Mouse (Mus musculus): Measurements from ENCODE around the gene Lpar5. TPM values are rescaled to one million over a fixed set of nuclear protein-coding genes. Genes with fewer than 3 reads are reported as not detected.

Lpar5 gene
- total RNA-seq, 1 experiment = 5.0 TPM

DNA sequence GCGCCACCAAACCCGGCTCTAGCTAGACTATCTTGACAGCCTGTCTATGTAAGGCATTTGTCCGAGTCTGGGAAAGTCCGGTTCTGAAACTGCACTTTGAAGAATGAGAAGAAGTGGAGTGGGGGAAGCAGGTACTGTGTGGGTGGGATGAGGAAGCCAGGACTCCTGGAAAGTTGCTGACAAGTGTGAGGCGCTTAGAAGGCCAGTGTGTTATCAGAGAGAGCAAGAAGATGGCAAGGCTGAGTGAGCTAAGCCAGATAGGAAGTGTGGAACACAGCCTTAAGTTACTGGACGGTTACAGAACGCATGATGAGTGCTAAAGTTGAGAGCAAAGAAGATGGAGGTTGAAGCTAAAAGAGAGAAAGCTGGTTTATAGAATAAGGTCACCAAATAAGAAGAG lies 25.6 kb upstream of the Lpar5 start:
- no peak for DNase-seq (ENCODE audit: low read depth, low spot score)
- Histone ChIP-seq H3K9ac (ENCODE audit: insufficient read depth, low read depth, low read length, poor library complexity, severe bottlenecking) (no peak overlapping the region), H3K4me3 (ENCODE audit: insufficient read depth in 1 of 2, low read depth in 1 of 2, low read length in 2 of 2, poor library complexity in 1 of 2, severe bottlenecking in 1 of 2) (no peak overlapping the region), H3K36me3 (ENCODE audit: control insufficient read depth, insufficient read depth, low read length, poor library complexity, severe bottlenecking) (peaks cover 6% of the 10 kb centered on the region; the same call in 1 of the 2 replicates), H3K27ac (ENCODE audit: insufficient read depth, low read depth, low read length, poor library complexity, severe bottlenecking) (no peak overlapping the region), H3K4me1 (ENCODE audit: control insufficient read depth in 2 of 2, insufficient read depth in 2 of 2, low read length in 2 of 2, poor library complexity in 1 of 2) (no peaks in the 10 kb centered on the region; a peak in 2 of 4 replicates), H3K9me3 (ENCODE audit: control insufficient read depth, insufficient read depth, low read depth, low read length) (no peaks in the 10 kb centered on the region)
- TF ChIP-seq MAFK (IDR thresholded peaks at IDR 0.05; ENCODE audit: insufficient read depth, low read depth, low read length) (no peak), HCFC1 (IDR thresholded peaks at IDR 0.05; ENCODE audit: borderline replicate concordance, insufficient read depth, low read length) (no peak), CHD2 (IDR thresholded peaks at IDR 0.05; ENCODE audit: low read depth, low read length) (no peak), ZNF384 (IDR thresholded peaks at IDR 0.05; ENCODE audit: low read depth, low read length) (no peak), ZC3H11A (IDR thresholded peaks at IDR 0.05; ENCODE audit: borderline replicate concordance, low read depth, low read length) (no peak)
- in situ Hi-C loops (cut with MboI; ENCODE audit: low sequenced_read_pairs in 2 of 2, unreplicated experiment in 2 of 2) = no loop called here

DNA sequence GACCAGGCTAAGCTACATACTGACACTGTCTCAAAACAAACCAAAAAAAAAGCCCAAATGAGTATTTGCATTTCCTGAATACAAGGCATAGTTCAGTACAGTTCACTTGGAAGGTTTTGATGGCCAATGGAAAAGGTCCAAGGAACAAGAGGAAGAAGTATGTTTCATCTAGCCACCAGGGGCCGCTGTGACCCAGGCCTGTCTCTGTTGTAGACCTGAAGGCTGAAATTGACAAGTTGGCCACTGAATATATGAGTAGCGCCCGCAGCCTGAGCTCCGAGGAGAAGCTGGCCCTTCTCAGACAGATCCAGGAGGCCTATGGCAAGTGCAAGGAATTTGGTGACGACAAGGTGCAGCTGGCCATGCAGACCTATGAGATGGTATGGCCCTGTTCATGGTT lies 21.0 kb upstream of the Lpar5 start:
- no peaks in the 10 kb centered on the region for H3K9me3 ChIP-seq (ENCODE audit: control insufficient read depth, insufficient read depth, low read depth, low read length)
- H3K4me1 ChIP-seq (ENCODE audit: control insufficient read depth in 2 of 2, insufficient read depth in 2 of 2, low read length in 2 of 2, poor library complexity in 1 of 2) = peaks cover 4 to 15% of the 10 kb centered on the region in 2 experiments; a peak in 3 of 4 replicates
- no peak overlapping the region for H3K27ac ChIP-seq (ENCODE audit: insufficient read depth, low read depth, low read length, poor library complexity, severe bottlenecking)
- DNase-seq (ENCODE audit: low read depth, low spot score) = peak; percentile 75
- H3K36me3 ChIP-seq (ENCODE audit: control insufficient read depth, insufficient read depth, low read length, poor library complexity, severe bottlenecking) = peaks cover 18% of the 10 kb centered on the region
- H3K9ac ChIP-seq (ENCODE audit: insufficient read depth, low read depth, low read length, poor library complexity, severe bottlenecking) = no peak overlapping the region
- TF ChIP-seq CHD2 (IDR thresholded peaks at IDR 0.05; ENCODE audit: low read depth, low read length) (no peak), ZC3H11A (IDR thresholded peaks at IDR 0.05; ENCODE audit: borderline replicate concordance, low read depth, low read length) (0 out of 2 replicates have a peak, but pooled peaks have one; percentile 28), HCFC1 (IDR thresholded peaks at IDR 0.05; ENCODE audit: borderline replicate concordance, insufficient read depth, low read length) (no peak), MAFK (IDR thresholded peaks at IDR 0.05; ENCODE audit: insufficient read depth, low read depth, low read length) (no peak)
- in situ Hi-C loops (cut with MboI; ENCODE audit: low sequenced_read_pairs in 2 of 2, unreplicated experiment in 2 of 2) = no loop called here
- no peak overlapping the region for H3K4me3 ChIP-seq (ENCODE audit: insufficient read depth in 1 of 2, low read depth in 1 of 2, low read length in 2 of 2, poor library complexity in 1 of 2, severe bottlenecking in 1 of 2)

DNA sequence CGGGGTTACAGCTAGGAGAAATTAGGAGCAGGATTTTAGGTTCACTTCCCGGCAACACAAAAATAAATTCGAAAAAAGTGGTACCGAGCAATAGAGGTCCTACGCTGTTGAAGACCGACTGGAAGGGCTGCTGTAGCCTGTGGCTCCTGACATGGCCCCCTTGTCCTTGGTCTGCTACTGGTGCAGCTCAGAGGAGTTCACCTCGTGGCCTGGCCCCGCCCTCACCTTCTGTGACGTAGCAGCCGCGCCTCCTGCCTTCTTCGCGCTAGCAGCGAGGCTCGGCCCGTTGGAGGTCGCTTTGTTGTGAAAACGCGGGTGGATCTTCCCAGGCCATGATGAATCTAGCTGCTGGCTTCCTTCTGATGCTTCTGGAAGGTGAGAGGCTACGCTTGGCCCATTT lies 18.0 kb upstream of the Lpar5 start, which contains the start of gene Acrbp:
TSS of gene Acrbp (plus strand) at position 12 of the 400 bp plus-strand sequence.
- in situ Hi-C loops (cut with MboI; ENCODE audit: low sequenced_read_pairs in 2 of 2, unreplicated experiment in 2 of 2) = no loop called here
- 0 out of 2 replicates have a peak within 1 kb of the TSS, but pooled peaks have one; percentile 15 for H3K9ac ChIP-seq (ENCODE audit: insufficient read depth, low read depth, low read length, poor library complexity, severe bottlenecking)

DNA sequence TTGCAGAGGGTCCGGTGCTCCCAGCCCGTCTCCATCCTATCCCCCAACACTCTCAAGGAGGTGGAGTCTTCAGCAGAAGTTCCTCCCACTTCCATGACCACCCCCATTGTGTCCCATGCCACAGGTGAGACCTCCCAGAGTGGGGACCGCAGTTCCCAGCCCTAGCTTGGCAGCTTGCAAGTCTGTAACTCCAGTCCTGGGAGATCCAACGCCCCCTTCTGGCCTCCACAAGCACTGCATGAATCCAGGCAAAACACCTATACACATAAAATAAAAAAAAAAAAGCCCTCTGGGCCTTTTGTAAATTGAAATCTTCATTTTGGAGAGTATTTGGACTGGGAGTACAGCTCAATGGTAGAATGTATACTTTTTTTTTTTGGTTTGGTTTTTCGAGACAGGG lies 16.5 kb upstream of the Lpar5 start:
- TF ChIP-seq CHD2 (IDR thresholded peaks at IDR 0.05; ENCODE audit: low read depth, low read length) (no peak), ZNF384 (IDR thresholded peaks at IDR 0.05; ENCODE audit: low read depth, low read length) (peak; percentile 76)
- Histone ChIP-seq H3K4me1 (ENCODE audit: control insufficient read depth in 2 of 2, insufficient read depth in 2 of 2, low read length in 2 of 2, poor library complexity in 1 of 2) (peaks cover 4 to 15% of the 10 kb centered on the region in 2 experiments; a peak in 3 of 4 replicates), H3K4me3 (ENCODE audit: insufficient read depth in 1 of 2, low read depth in 1 of 2, low read length in 2 of 2, poor library complexity in 1 of 2, severe bottlenecking in 1 of 2) (no peak overlapping the region), H3K9ac (ENCODE audit: insufficient read depth, low read depth, low read length, poor library complexity, severe bottlenecking) (no peak overlapping the region), H3K36me3 (ENCODE audit: control insufficient read depth, insufficient read depth, low read length, poor library complexity, severe bottlenecking) (peaks cover 12% of the 10 kb centered on the region), H3K27ac (ENCODE audit: insufficient read depth, low read depth, low read length, poor library complexity, severe bottlenecking) (no peak overlapping the region), H3K9me3 (ENCODE audit: control insufficient read depth, insufficient read depth, low read depth, low read length) (no peaks in the 10 kb centered on the region)
- DNase-seq (ENCODE audit: low read depth, low spot score) = no peak
- in situ Hi-C loops (cut with MboI; ENCODE audit: low sequenced_read_pairs in 2 of 2, unreplicated experiment in 2 of 2) = no loop called here

More for the DNA sequence above, 18.0 kb upstream of the Lpar5 start, which contains the start of gene Acrbp:
- H3K36me3 ChIP-seq (ENCODE audit: control insufficient read depth, insufficient read depth, low read length, poor library complexity, severe bottlenecking) = peaks cover 13% of the 10 kb centered on the region
- no peak for TF ChIP-seq ZNF384 (IDR thresholded peaks at IDR 0.05; ENCODE audit: low read depth, low read length)
- TF ChIP-seq HCFC1 (IDR thresholded peaks at IDR 0.05; ENCODE audit: borderline replicate concordance, insufficient read depth, low read length) = no peak
- no peak for TF ChIP-seq CHD2 (IDR thresholded peaks at IDR 0.05; ENCODE audit: low read depth, low read length)
- no peak for TF ChIP-seq MAFK (IDR thresholded peaks at IDR 0.05; ENCODE audit: insufficient read depth, low read depth, low read length)
- no peak for TF ChIP-seq ZC3H11A (IDR thresholded peaks at IDR 0.05; ENCODE audit: borderline replicate concordance, low read depth, low read length)
- H3K4me3 ChIP-seq (ENCODE audit: insufficient read depth in 1 of 2, low read depth in 1 of 2, low read length in 2 of 2, poor library complexity in 1 of 2, severe bottlenecking in 1 of 2) = peak within 1 kb of the TSS in 1 of 2 experiments; percentile 41; a peak in 1 of 4 replicates
- peaks cover 4 to 15% of the 10 kb centered on the region in 2 experiments; a peak in 3 of 4 replicates for H3K4me1 ChIP-seq (ENCODE audit: control insufficient read depth in 2 of 2, insufficient read depth in 2 of 2, low read length in 2 of 2, poor library complexity in 1 of 2)
- DNase-seq (ENCODE audit: low read depth, low spot score) = no peak
- no peaks in the 10 kb centered on the region for H3K9me3 ChIP-seq (ENCODE audit: control insufficient read depth, insufficient read depth, low read depth, low read length)
- H3K27ac ChIP-seq (ENCODE audit: insufficient read depth, low read depth, low read length, poor library complexity, severe bottlenecking) = no peak within 1 kb of the TSS

DNA sequence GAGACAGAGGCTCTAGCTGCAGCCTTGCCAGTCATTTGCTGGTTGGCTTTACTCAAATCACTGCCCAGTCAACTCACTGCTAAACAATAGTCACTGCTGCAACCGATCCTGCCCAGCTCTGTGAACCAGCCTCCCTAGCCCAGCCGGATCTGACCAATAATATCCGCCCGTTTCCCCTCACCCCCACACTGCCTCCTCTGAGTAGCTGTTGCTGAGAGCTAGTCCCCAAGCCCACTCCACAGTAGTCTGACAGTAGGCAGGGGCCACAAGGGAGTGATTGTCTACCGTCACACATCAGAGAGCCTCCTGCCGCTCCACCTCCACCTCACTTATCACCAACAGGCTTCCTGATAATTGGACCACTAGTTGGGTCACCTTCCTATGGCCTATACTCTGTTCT lies 6.2 kb upstream of the Lpar5 start:
- no peak overlapping the region for H3K9ac ChIP-seq (ENCODE audit: insufficient read depth, low read depth, low read length, poor library complexity, severe bottlenecking)
- DNase-seq (ENCODE audit: low read depth, low spot score) = no peak

More for the DNA sequence above, 6.2 kb upstream of the Lpar5 start:
- TF ChIP-seq HCFC1 (IDR thresholded peaks at IDR 0.05; ENCODE audit: borderline replicate concordance, insufficient read depth, low read length) = no peak
- no peak for TF ChIP-seq CHD2 (IDR thresholded peaks at IDR 0.05; ENCODE audit: low read depth, low read length)
- TF ChIP-seq MAFK (IDR thresholded peaks at IDR 0.05; ENCODE audit: insufficient read depth, low read depth, low read length) = no peak
- no peak for TF ChIP-seq ZNF384 (IDR thresholded peaks at IDR 0.05; ENCODE audit: low read depth, low read length)
- H3K36me3 ChIP-seq (ENCODE audit: control insufficient read depth, insufficient read depth, low read length, poor library complexity, severe bottlenecking) = no peaks in the 10 kb centered on the region
- H3K27ac ChIP-seq (ENCODE audit: insufficient read depth, low read depth, low read length, poor library complexity, severe bottlenecking) = no peak overlapping the region
- no peak overlapping the region for H3K4me3 ChIP-seq (ENCODE audit: insufficient read depth in 1 of 2, low read depth in 1 of 2, low read length in 2 of 2, poor library complexity in 1 of 2, severe bottlenecking in 1 of 2)
- H3K9me3 ChIP-seq (ENCODE audit: control insufficient read depth, insufficient read depth, low read depth, low read length) = no peaks in the 10 kb centered on the region
- in situ Hi-C loops (cut with MboI; ENCODE audit: low sequenced_read_pairs in 2 of 2, unreplicated experiment in 2 of 2) = no loop called here
- H3K4me1 ChIP-seq (ENCODE audit: control insufficient read depth in 2 of 2, insufficient read depth in 2 of 2, low read length in 2 of 2, poor library complexity in 1 of 2) = peaks cover 5 to 13% of the 10 kb centered on the region in 2 experiments

All from ES-E14 (cell line).